Mouse (Mus musculus): ENCODE data around the gene Cnksr3. TPM values are rescaled to one million over a fixed set of nuclear protein-coding genes. Genes with fewer than 3 reads are reported as not detected.

The Cnksr3 gene
- polyA plus RNA-seq, 1 experiment from 2014 or later: 12.7 TPM

DNA sequence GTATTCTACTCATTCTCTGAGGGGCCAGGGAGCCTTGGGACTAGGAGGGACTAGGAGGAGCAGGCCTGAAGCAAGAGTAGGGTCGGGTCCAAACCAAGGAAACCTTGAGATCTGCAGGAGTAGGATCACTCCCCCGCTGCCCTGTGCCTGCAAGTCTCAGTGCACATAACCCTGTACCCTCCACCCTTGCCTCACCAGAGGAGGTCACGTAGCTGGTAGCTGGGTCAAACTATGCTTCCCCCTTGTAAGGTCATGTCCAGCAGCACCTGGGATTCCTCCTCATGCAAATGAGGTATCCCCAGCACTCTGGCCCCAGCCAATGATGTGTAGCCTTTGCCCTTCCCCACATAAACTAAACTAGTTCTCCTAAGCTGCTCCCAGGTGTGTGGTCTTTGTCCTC lies 41.6 kb downstream of the Cnksr3 start:
- no peak for ATAC-seq (ENCODE audit: low FRiP score, low read depth)
- WGBS: 97% methylated on average over 3 of the region's 3 CpGs

DNA sequence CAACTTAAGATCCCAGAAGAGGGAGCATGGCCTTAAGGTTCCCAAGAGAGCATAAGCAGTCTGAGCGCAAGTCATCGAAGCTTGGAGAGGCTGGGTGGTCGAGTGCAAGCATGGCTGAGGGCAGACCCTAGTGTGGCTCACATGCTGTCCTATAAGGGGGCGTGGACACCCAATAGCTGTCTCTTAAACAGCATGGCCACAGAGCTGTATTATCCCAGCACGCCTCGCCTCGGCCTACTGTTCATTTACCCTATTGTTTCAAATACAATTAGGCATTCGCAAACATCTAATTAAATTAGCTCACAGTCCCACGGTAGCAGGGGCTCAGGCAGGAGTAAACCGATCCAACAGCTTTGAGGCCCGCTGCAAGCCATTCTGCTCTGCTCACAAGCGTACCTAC lies 49.0 kb downstream of the Cnksr3 start:
- peaks cover 50% of the 10 kb centered on the region for H3K4me1 ChIP-seq
- no peaks in the 10 kb centered on the region for H3K9me3 ChIP-seq
- H3K27me3 ChIP-seq: no peaks in the 10 kb centered on the region
- H3K27ac ChIP-seq: no peak overlapping the region
- 64% methylated on average over 12 of the region's 12 CpGs for WGBS
- H3K4me3 ChIP-seq: no peak overlapping the region
- H3K4me2 ChIP-seq (replicated peaks): no peak overlapping the region
- H3K9ac ChIP-seq: no peak overlapping the region
- H3K36me3 ChIP-seq: no peaks in the 10 kb centered on the region
- no peak for ATAC-seq (ENCODE audit: low FRiP score, low read depth)

More for the DNA sequence above, 41.6 kb downstream of the Cnksr3 start:
- Histone ChIP-seq H3K4me2 (replicated peaks) (no peak overlapping the region), H3K4me1 (0 out of 2 replicates have a peak, but pooled peaks cover 2% of the 10 kb centered on the region), H3K27ac (no peak overlapping the region), H3K4me3 (no peak overlapping the region), H3K9me3 (no peaks in the 10 kb centered on the region), H3K9ac (no peak overlapping the region), H3K36me3 (peaks cover 7% of the 10 kb centered on the region; the same call in 1 of the 2 replicates), H3K27me3 (no peaks in the 10 kb centered on the region)

GRCm38 (mm10) chr10:7159061-7159511 lies 53.0 kb downstream of the Cnksr3 start:
- Histone ChIP-seq H3K4me2 (replicated peaks) (peak overlapping the region; percentile 51), H3K4me1 (peaks cover 56% of the 10 kb centered on the region), H3K27ac (peak overlapping the region; percentile 75; the same call in 1 of the 2 replicates), H3K9me3 (no peaks in the 10 kb centered on the region), H3K36me3 (peaks cover 6% of the 10 kb centered on the region; the same call in 1 of the 2 replicates), H3K9ac (no peak overlapping the region), H3K4me3 (0 out of 2 replicates have a peak overlapping the region, but pooled peaks have one; percentile 8), H3K27me3 (no peaks in the 10 kb centered on the region)
- ATAC-seq (ENCODE audit: low FRiP score, low read depth): peak; percentile 65
- WGBS: 20% methylated on average over 7 of the region's 7 CpGs

- Histone ChIP-seq H3K9me3 (no peaks in the 10 kb centered on the region), H3K4me2 (replicated peaks) (peak overlapping the region; percentile 51), H3K27me3 (no peaks in the 10 kb centered on the region), H3K4me1 (peaks cover 51% of the 10 kb centered on the region), H3K27ac (peak overlapping the region; percentile 75), H3K36me3 (peaks cover 12% of the 10 kb centered on the region), H3K9ac (peak overlapping the region; percentile 26; the same call in 1 of the 2 replicates), H3K4me3 (0 out of 2 replicates have a peak overlapping the region, but pooled peaks have one; percentile 8)
- WGBS: 22% methylated on average over 15 of the region's 15 CpGs
- ATAC-seq (ENCODE audit: low FRiP score, low read depth): peak; percentile 55
These were observed 53.6 kb downstream of the Cnksr3 start for GRCm38 (mm10) chr10:7158285-7159060.

DNA sequence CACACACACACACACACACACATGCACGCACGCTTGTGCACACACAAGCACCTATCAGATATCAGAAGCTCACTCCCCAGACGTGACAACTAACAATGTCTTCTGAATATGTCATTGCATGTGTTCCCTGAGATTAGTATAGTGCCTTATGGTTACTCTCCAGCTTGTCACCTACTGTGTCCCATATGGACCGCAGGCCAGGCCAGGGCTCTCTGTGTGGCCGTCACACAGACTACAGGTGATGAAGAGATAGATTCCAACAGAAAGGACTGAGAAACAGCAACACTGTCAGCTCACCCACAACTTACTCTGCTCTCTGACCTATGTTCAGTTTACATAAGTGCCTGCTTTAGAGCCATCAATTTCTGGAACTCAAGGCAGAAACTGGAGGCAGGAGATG lies 57.2 kb downstream of the Cnksr3 start:
- Histone ChIP-seq H3K9ac (no peak overlapping the region), H3K4me3 (no peak overlapping the region), H3K27me3 (no peaks in the 10 kb centered on the region), H3K9me3 (no peaks in the 10 kb centered on the region), H3K36me3 (peaks cover 25% of the 10 kb centered on the region), H3K27ac (no peak overlapping the region), H3K4me1 (peaks cover 33% of the 10 kb centered on the region), H3K4me2 (replicated peaks) (no peak overlapping the region)
- WGBS: 95% methylated on average over 5 of the region's 5 CpGs
- no peak for ATAC-seq (ENCODE audit: low FRiP score, low read depth)

DNA sequence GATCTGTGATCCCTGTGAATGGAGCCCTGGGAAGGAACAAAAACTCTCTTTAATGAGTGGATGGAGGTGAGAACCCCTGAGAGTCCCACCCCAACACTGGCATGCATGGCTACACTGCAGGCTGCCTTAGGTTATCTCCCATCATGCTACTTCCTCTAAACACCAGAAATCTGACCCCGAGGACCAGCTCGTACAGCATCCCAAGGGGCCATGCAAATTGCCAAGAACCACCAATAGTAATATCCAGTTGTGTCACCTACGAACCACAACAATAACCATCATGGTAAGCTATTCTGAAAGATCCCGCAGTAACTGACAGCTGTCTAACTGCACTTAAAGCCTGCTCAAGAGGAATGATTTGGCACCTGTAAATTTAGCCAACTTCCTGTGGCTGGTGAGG lies 59.1 kb downstream of the Cnksr3 start:
- no peak overlapping the region for H3K4me2 ChIP-seq (replicated peaks)
- no peaks in the 10 kb centered on the region for H3K9me3 ChIP-seq
- no peak overlapping the region for H3K9ac ChIP-seq
- H3K27ac ChIP-seq: no peak overlapping the region
- no peak for ATAC-seq (ENCODE audit: low FRiP score, low read depth)
- no peak overlapping the region for H3K4me3 ChIP-seq
- no peaks in the 10 kb centered on the region for H3K27me3 ChIP-seq
- WGBS: 84% methylated on average over 4 of the region's 4 CpGs
- peaks cover 14% of the 10 kb centered on the region for H3K4me1 ChIP-seq
- H3K36me3 ChIP-seq: peaks cover 28% of the 10 kb centered on the region

DNA sequence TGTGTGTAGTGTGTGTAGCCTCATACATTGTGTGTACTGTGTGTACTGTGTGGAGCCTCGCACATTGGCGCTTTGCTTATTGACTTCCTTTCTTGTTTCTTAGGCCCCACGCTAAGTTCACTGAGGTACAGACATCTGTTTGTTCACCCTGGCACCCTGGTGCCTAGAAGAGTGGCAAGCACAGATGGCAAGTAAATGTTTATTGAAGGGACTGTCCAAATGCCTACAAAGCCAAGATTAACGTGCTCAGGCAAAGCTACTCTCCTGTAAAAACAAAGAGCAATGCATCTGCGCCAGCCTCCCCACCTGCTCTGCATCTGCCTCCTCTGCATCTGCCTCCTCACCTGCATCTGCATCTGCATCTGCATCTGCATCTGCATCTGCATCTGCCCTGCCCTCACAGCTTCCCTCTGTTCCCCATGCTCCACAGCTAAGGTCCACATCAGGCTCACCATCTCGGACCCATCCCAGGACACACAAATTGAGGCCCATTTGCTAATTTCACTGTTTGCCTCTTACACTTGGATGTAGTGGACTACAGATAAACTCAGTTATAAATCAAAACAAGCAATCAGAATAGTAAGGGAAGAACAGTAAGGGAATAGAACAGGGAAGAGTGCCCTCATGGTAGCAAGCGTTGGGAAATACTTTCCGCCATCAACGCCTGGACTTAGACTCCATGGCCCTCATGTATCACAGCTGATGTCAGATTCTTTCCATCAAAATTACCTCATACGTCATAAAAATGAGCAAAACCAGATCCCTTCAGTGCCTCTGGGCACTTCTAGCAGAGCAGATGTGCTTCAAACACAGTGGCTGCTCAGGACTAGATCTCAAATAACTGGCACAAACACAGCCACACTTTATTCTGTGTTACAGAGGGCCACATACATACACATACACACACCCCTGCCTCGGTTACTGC lies 62.1 kb downstream of the Cnksr3 start:
- Histone ChIP-seq H3K27ac (no peak overlapping the region), H3K36me3 (peaks cover 36% of the 10 kb centered on the region)
- 63% methylated on average over 11 of the region's 11 CpGs for WGBS

DNA sequence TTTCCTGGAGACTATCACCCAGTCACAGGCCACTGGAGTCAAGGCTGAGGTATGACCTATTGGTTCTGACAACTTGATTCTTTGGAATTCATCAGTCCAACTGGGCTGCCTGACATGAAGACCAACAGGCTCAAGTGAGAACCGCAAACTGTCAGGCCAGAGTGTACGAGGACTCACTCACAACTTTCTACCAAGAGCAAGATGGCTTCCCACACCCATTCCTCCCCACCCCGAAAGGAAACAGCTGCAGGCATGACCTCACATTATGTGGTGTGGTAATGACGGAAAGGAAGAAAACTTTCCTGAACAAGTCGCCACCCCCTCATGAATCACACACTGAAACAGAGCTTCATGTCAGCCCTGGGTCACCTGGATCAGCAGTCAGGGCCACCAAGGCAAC lies 66.4 kb downstream of the Cnksr3 start:
- Histone ChIP-seq H3K27ac (no peak overlapping the region), H3K36me3 (peaks cover 19% of the 10 kb centered on the region), H3K4me3 (no peak overlapping the region), H3K4me1 (peaks cover 11% of the 10 kb centered on the region; the same call in 1 of the 2 replicates), H3K9me3 (no peaks in the 10 kb centered on the region), H3K9ac (no peak overlapping the region), H3K27me3 (no peaks in the 10 kb centered on the region), H3K4me2 (replicated peaks) (no peak overlapping the region)
- 72% methylated on average over 5 of the region's 5 CpGs for WGBS
- no peak for ATAC-seq (ENCODE audit: low FRiP score, low read depth)

More for the DNA sequence above, 62.1 kb downstream of the Cnksr3 start:
- no peak for ATAC-seq (ENCODE audit: low FRiP score, low read depth)
- H3K4me3 ChIP-seq: no peak overlapping the region
- no peaks in the 10 kb centered on the region for H3K9me3 ChIP-seq
- no peaks in the 10 kb centered on the region for H3K27me3 ChIP-seq
- H3K9ac ChIP-seq: no peak overlapping the region
- no peak overlapping the region for H3K4me2 ChIP-seq (replicated peaks)
- peaks cover 8% of the 10 kb centered on the region; the same call in 1 of the 2 replicates for H3K4me1 ChIP-seq

- Histone ChIP-seq H3K27me3 (no peaks in the 10 kb centered on the region), H3K9me3 (no peaks in the 10 kb centered on the region), H3K9ac (no peak overlapping the region), H3K4me1 (peaks cover 12% of the 10 kb centered on the region), H3K4me3 (no peak overlapping the region), H3K27ac (no peak overlapping the region), H3K4me2 (replicated peaks) (no peak overlapping the region), H3K36me3 (peaks cover 15% of the 10 kb centered on the region)
- no peak for ATAC-seq (ENCODE audit: low FRiP score, low read depth)
- 84% methylated on average over 13 of the region's 13 CpGs for WGBS
These were observed 67.8 kb downstream of the Cnksr3 start for GRCm38 (mm10) chr10:7144081-7144783.

DNA sequence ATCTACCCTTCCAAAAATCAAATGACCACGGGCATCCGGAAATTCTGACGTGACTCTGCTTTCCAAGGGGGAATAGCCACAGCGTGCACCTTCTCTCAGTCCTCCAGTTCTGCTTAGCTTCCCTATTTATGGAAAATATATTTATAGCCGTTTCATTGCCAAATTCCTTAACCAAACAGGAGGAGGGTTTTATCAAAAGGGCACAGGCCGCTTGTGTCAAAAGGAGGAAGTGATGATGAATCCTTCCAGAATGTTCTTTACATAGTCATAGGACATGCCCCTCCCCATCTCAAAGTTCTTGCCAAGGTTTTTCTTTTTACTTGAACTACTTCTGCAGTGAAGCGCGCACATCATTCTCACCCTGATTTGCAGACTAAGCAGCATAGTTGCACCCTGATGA lies 69.8 kb downstream of the Cnksr3 start:
- H3K4me3 ChIP-seq: no peak overlapping the region
- no peak overlapping the region for H3K9ac ChIP-seq
- no peak for ATAC-seq (ENCODE audit: low FRiP score, low read depth)
- 91% methylated on average over 8 of the region's 8 CpGs for WGBS
- H3K27ac ChIP-seq: no peak overlapping the region
- H3K27me3 ChIP-seq: no peaks in the 10 kb centered on the region
- peaks cover 21% of the 10 kb centered on the region for H3K36me3 ChIP-seq
- peaks cover 25% of the 10 kb centered on the region for H3K4me1 ChIP-seq
- no peak overlapping the region for H3K4me2 ChIP-seq (replicated peaks)
- H3K9me3 ChIP-seq: no peaks in the 10 kb centered on the region

DNA sequence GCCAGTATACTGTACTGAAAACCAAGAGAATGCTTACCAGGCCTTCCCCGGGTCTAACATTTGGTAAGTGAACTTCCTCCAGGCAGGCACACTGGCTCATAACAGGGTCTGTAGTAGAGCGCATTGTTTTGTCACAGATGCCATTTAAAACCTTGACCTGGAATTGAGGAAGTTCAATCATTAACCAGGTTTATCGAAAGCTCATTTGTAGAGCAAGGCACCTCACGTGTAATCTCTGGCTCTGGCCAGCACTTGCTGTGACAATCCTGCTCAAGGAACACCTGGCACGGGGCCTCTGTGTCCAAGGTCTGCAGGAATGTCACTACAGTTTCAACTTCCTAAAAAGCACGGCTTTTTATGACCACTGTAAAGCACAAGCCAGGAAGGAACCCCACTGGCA lies 71.8 kb downstream of the Cnksr3 start:
- no peaks in the 10 kb centered on the region for H3K27me3 ChIP-seq
- H3K36me3 ChIP-seq: peaks cover 11% of the 10 kb centered on the region
- ATAC-seq (ENCODE audit: low FRiP score, low read depth): no peak
- no peaks in the 10 kb centered on the region for H3K9me3 ChIP-seq
- H3K27ac ChIP-seq: no peak overlapping the region
- H3K4me2 ChIP-seq (replicated peaks): no peak overlapping the region
- H3K4me1 ChIP-seq: peaks cover 25% of the 10 kb centered on the region
- 29% methylated on average over 6 of the region's 6 CpGs for WGBS
- no peak overlapping the region for H3K4me3 ChIP-seq
- no peak overlapping the region for H3K9ac ChIP-seq
